Mouse (Mus musculus): ENCODE measurements at regions not wholly inside any gene's neighbourhood (a gene's known extent, or its start where the extent isn't known, plus 50 kb on each side); places are given as distances from the start of the nearest gene placed in this dataset.

- no peak overlapping the region for H3K9ac ChIP-seq (replicated peaks)
- H3K27me3 ChIP-seq: no peaks in the 10 kb centered on the region
- ATAC-seq (ENCODE audit: insufficient number of reproducible peaks, insufficient read depth, low FRiP score, low TSS enrichment, low read depth): no peak
- WGBS: 78% methylated on average over 5 of the region's 5 CpGs
- no peaks in the 10 kb centered on the region for H3K9me3 ChIP-seq
- no peaks in the 10 kb centered on the region for H3K36me3 ChIP-seq
- no peak overlapping the region for H3K27ac ChIP-seq
- no peak overlapping the region for H3K4me3 ChIP-seq (replicated peaks)
- H3K4me2 ChIP-seq: no peak overlapping the region
- H3K4me1 ChIP-seq (replicated peaks): peaks cover 13% of the 10 kb centered on the region
Measured at GRCm38 (mm10) chr1:75937331-75937730, 391.3 kb downstream of the Slc4a3 start.

- 83% methylated on average over 5 of the region's 5 CpGs for WGBS
- Histone ChIP-seq H3K36me3 (no peaks in the 10 kb centered on the region), H3K4me2 (no peak overlapping the region), H3K27me3 (no peaks in the 10 kb centered on the region), H3K27ac (no peak overlapping the region), H3K9ac (replicated peaks) (no peak overlapping the region), H3K4me3 (replicated peaks) (no peak overlapping the region), H3K4me1 (replicated peaks) (peaks cover 12% of the 10 kb centered on the region; the same call in 1 of the 2 replicates), H3K9me3 (no peaks in the 10 kb centered on the region)
- no peak for ATAC-seq (ENCODE audit: insufficient number of reproducible peaks, insufficient read depth, low FRiP score, low TSS enrichment, low read depth)
Measured at GRCm38 (mm10) chr1:75946290-75946839, 400.3 kb downstream of the Slc4a3 start.

GRCm38 (mm10) chr1:75978203-75978986, 432.3 kb downstream of the Slc4a3 start:
- Histone ChIP-seq H3K4me2 (no peak overlapping the region), H3K9ac (replicated peaks) (no peak overlapping the region), H3K4me3 (replicated peaks) (no peak overlapping the region), H3K9me3 (no peaks in the 10 kb centered on the region), H3K4me1 (replicated peaks) (peaks cover 21% of the 10 kb centered on the region), H3K36me3 (no peaks in the 10 kb centered on the region), H3K27ac (no peak overlapping the region), H3K27me3 (no peaks in the 10 kb centered on the region)
- no peak for ATAC-seq (ENCODE audit: insufficient number of reproducible peaks, insufficient read depth, low FRiP score, low TSS enrichment, low read depth)
- 86% methylated on average over 9 of the region's 9 CpGs for WGBS

GRCm38 (mm10) chr1:75983057-75983456, 437.0 kb downstream of the Slc4a3 start:
- Histone ChIP-seq H3K27me3 (no peaks in the 10 kb centered on the region), H3K9ac (replicated peaks) (no peak overlapping the region), H3K4me1 (replicated peaks) (peaks cover 28% of the 10 kb centered on the region; the same call in 1 of the 2 replicates), H3K27ac (no peak overlapping the region), H3K4me2 (no peak overlapping the region), H3K4me3 (replicated peaks) (no peak overlapping the region), H3K9me3 (no peaks in the 10 kb centered on the region), H3K36me3 (no peaks in the 10 kb centered on the region)
- no peak for ATAC-seq (ENCODE audit: insufficient number of reproducible peaks, insufficient read depth, low FRiP score, low TSS enrichment, low read depth)
- WGBS: 28% methylated on average over 8 of the region's 8 CpGs

- ATAC-seq (ENCODE audit: insufficient number of reproducible peaks, insufficient read depth, low FRiP score, low TSS enrichment, low read depth): peak; percentile 42; the same call in 1 of the 2 replicates
- H3K4me2 ChIP-seq: no peak overlapping the region
- no peak overlapping the region for H3K9ac ChIP-seq (replicated peaks)
- no peaks in the 10 kb centered on the region for H3K27me3 ChIP-seq
- H3K27ac ChIP-seq: 0 out of 2 replicates have a peak overlapping the region, but pooled peaks have one; percentile 9
- no peak overlapping the region for H3K4me3 ChIP-seq (replicated peaks)
- H3K36me3 ChIP-seq: no peaks in the 10 kb centered on the region
- H3K4me1 ChIP-seq (replicated peaks): peaks cover 28% of the 10 kb centered on the region; the same call in 1 of the 2 replicates
- 36% methylated on average over 3 of the region's 3 CpGs for WGBS
- no peaks in the 10 kb centered on the region for H3K9me3 ChIP-seq
Measured at GRCm38 (mm10) chr1:75983487-75983886, 437.4 kb downstream of the Slc4a3 start.

- Histone ChIP-seq H3K27ac (no peak overlapping the region), H3K9me3 (no peaks in the 10 kb centered on the region), H3K4me3 (replicated peaks) (no peak overlapping the region), H3K4me1 (replicated peaks) (peaks cover 16% of the 10 kb centered on the region; the same call in 1 of the 2 replicates), H3K27me3 (no peaks in the 10 kb centered on the region), H3K36me3 (no peaks in the 10 kb centered on the region), H3K4me2 (no peak overlapping the region), H3K9ac (replicated peaks) (no peak overlapping the region)
- no peak for ATAC-seq (ENCODE audit: insufficient number of reproducible peaks, insufficient read depth, low FRiP score, low TSS enrichment, low read depth)
- WGBS: 82% methylated on average over 3 of the region's 3 CpGs
Measured at GRCm38 (mm10) chr1:75988496-75988895, 442.4 kb downstream of the Slc4a3 start.

- Histone ChIP-seq H3K27me3 (no peaks in the 10 kb centered on the region), H3K4me2 (no peak overlapping the region), H3K27ac (no peak overlapping the region), H3K4me3 (replicated peaks) (no peak overlapping the region), H3K4me1 (replicated peaks) (no peaks in the 10 kb centered on the region), H3K9ac (replicated peaks) (no peak overlapping the region), H3K9me3 (no peaks in the 10 kb centered on the region), H3K36me3 (no peaks in the 10 kb centered on the region)
- ATAC-seq (ENCODE audit: insufficient number of reproducible peaks, insufficient read depth, low FRiP score, low TSS enrichment, low read depth): no peak
- WGBS: 86% methylated on average over 3 of the region's 3 CpGs
Measured at GRCm38 (mm10) chr1:75992039-75992438, 446.0 kb downstream of the Slc4a3 start.

- WGBS: 50% methylated on average over 3 of the region's 3 CpGs
Measured at GRCm38 (mm10) chr1:75997222-75997621, 451.2 kb downstream of the Slc4a3 start.

GRCm38 (mm10) chr1:76001124-76001523, 455.1 kb downstream of the Slc4a3 start:
- no peaks in the 10 kb centered on the region for H3K27me3 ChIP-seq
- H3K4me2 ChIP-seq: no peak overlapping the region
- WGBS: 86% methylated on average over 9 of the region's 9 CpGs
- no peaks in the 10 kb centered on the region for H3K36me3 ChIP-seq
- H3K4me3 ChIP-seq (replicated peaks): no peak overlapping the region
- no peaks in the 10 kb centered on the region for H3K4me1 ChIP-seq (replicated peaks)
- H3K27ac ChIP-seq: no peak overlapping the region
- no peak overlapping the region for H3K9ac ChIP-seq (replicated peaks)
- H3K9me3 ChIP-seq: peaks cover 13% of the 10 kb centered on the region
- no peak for ATAC-seq (ENCODE audit: insufficient number of reproducible peaks, insufficient read depth, low FRiP score, low TSS enrichment, low read depth)

More at GRCm38 (mm10) chr1:75997222-75997621, 451.2 kb downstream of the Slc4a3 start:
- Histone ChIP-seq H3K4me3 (replicated peaks) (no peak overlapping the region), H3K9me3 (0 out of 2 replicates have a peak, but pooled peaks cover 2% of the 10 kb centered on the region), H3K4me1 (replicated peaks) (no peaks in the 10 kb centered on the region), H3K4me2 (no peak overlapping the region), H3K9ac (replicated peaks) (no peak overlapping the region), H3K27ac (no peak overlapping the region), H3K36me3 (no peaks in the 10 kb centered on the region), H3K27me3 (no peaks in the 10 kb centered on the region)
- no peak for ATAC-seq (ENCODE audit: insufficient number of reproducible peaks, insufficient read depth, low FRiP score, low TSS enrichment, low read depth)

- Histone ChIP-seq H3K4me2 (no peak overlapping the region), H3K9me3 (peaks cover 12% of the 10 kb centered on the region), H3K36me3 (no peaks in the 10 kb centered on the region), H3K27me3 (no peaks in the 10 kb centered on the region), H3K4me1 (replicated peaks) (peaks cover 20% of the 10 kb centered on the region), H3K9ac (replicated peaks) (no peak overlapping the region), H3K4me3 (replicated peaks) (no peak overlapping the region), H3K27ac (no peak overlapping the region)
- ATAC-seq (ENCODE audit: insufficient number of reproducible peaks, insufficient read depth, low FRiP score, low TSS enrichment, low read depth): no peak
- whole genome bisulfite sequencing: 3% methylated on average over 3 of the region's 3 CpGs
Measured at GRCm38 (mm10) chr1:76009601-76010000, 463.5 kb downstream of the Slc4a3 start.

GRCm38 (mm10) chr1:76010212-76010800, 464.2 kb downstream of the Slc4a3 start:
- Histone ChIP-seq H3K4me2 (no peak overlapping the region), H3K27ac (no peak overlapping the region), H3K4me1 (replicated peaks) (peaks cover 20% of the 10 kb centered on the region), H3K9me3 (peaks cover 12% of the 10 kb centered on the region), H3K9ac (replicated peaks) (no peak overlapping the region), H3K4me3 (replicated peaks) (no peak overlapping the region), H3K27me3 (no peaks in the 10 kb centered on the region), H3K36me3 (no peaks in the 10 kb centered on the region)
- no peak for ATAC-seq (ENCODE audit: insufficient number of reproducible peaks, insufficient read depth, low FRiP score, low TSS enrichment, low read depth)
- 64% methylated on average over 4 of the region's 4 CpGs for WGBS
